ENCODE assay signal across 8 mouse cellular contexts in the genomic region with DNA sequence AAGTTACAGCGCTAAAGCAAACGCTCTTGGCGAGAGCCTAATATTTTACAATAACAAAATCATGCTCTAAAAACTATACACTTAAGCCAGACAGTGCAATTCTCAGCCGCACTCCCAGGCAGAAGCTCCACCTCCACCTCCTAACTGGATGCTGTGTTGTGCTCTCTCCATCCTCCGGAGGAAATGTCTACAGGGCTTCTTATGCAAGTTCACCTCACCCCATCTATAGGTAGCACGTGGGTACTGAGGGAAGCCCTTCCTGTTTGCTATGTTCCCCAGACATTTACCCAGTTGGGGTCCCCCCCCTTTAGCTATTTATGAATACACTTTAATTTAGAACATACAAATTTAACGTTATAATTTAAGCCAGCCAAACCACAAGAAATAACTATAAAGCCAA. TPM values are rescaled to one million over a fixed set of nuclear protein-coding genes. Genes with fewer than 3 reads are reported as not detected.
DNase-seq lines count a peak whose midpoint lies in the region; ATAC-seq lines count a peak whose summit lies in the region.

No protein-coding gene starts in this region.

- peak; percentile 45 for DNase-seq in embryo, embryonic 11 days
- DNase-seq in embryo, embryonic 10.5 days (ENCODE audit: low spot score), result no peak
- peak; percentile 45 to 47 for DNase-seq in spleen, postnatal 36 days (ENCODE audit: low spot score in 2 of 2)
- DNase-seq in spleen, postnatal 14 days (ENCODE audit: low spot score in 2 of 2), result no peak
- peak; percentile 48 for DNase-seq in thymus, postnatal 25 days
- DNase-seq in layer of hippocampus, postnatal 10 days (ENCODE audit: low spot score in 2 of 2), result no peak
- DNase-seq in kidney, adult 9 months, result no peak

- ATAC-seq in megakaryocyte progenitor cell, adult 5-6 weeks (replicated peaks; ENCODE audit: poor library complexity), result 0 out of 2 replicates have a peak, but pooled peaks have one; percentile 15

RNA-seq across cellular contexts. Expression of gene Sipa1l2, which starts 2.0 kb away (rescaled TPM):
- total RNA-seq in megakaryocyte progenitor cell, adult 5-6 weeks (2015), result 0.84 and 1.5 TPM in 2 replicates
- total RNA-seq in megakaryocyte progenitor cell, adult 5-6 weeks (2017), result 2.0 and 2.3 TPM in 2 replicates
- total RNA-seq in layer of hippocampus, postnatal 10 days (2021), result 10 to 100 TPM; 29.9 to 31.2 TPM

Comparison
In these comparisons a context has a peak if more than half of its experiments do, and no peak if none do; other contexts are left out.
1. DNase-seq: peak in embryo, embryonic 11 days (single experiment), spleen, postnatal 36 days (2 of 2) and thymus, postnatal 25 days (single experiment); none in embryo, embryonic 10.5 days (single experiment), spleen, postnatal 14 days (0 of 2), layer of hippocampus, postnatal 10 days (0 of 2) and kidney, adult 9 months (single experiment).
2. RNA of gene Sipa1l2, which starts 2.0 kb away (total RNA-seq): 29.9 to 31.2 TPM in layer of hippocampus, postnatal 10 days; 0.84 to 2.3 TPM in megakaryocyte progenitor cell, adult 5-6 weeks; every median in the first group is over 4 times any median in the second.